Mouse (Mus musculus): ENCODE data around the gene Mgmt. TPM values are rescaled to one million over a fixed set of nuclear protein-coding genes. Genes with fewer than 3 reads are reported as not detected.

Gene Mgmt
- total RNA-seq, 2 experiments from 2014 or later, result 2.4 TPM

DNA sequence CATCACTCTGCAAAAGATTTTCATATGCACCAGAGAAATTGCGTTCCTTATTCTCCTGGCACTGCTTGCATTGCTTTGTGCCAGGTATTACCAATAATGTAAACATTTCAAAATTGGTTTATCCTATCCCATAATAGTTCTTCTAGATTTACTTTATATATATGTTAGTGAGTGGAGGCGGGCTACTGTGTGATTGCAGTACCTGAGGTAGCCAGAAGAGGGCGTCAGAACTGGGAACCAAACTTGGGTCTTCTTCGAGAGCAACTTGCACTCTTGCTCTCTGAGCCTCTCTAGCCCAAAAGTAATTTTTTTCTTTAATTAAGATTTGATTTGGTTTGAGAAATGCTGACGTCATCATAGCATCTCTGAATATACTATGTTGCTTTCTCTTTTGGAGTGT is 159.9 kb downstream of the Mgmt start:
- Histone ChIP-seq H3K27ac (no peak overlapping the region), H3K4me3 (no peak overlapping the region)
- intact Hi-C loops (cut with DNase I), result no loop called here
- no peak for DNase-seq
- TF ChIP-seq CTCF (IDR thresholded peaks at IDR 0.05), result peak; percentile 58

DNA sequence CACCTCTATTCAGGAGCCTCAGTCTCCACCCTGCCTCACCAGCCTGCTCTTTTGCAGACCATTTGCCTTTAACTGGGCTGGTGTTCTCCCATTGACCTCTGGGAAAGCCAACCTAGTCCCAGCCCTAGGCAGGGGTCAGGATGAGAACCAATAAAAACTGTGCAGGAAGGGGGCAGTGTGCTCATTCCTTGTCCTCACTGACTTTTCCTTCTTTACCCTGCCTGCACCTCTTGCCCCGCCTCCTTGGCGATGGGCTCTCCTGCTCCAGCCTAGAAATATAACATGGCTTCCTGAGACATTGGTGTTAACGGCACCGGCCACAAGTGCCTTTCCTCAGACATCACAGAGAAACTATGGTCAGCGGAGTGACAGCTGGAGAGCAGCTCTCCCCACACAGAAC is 161.7 kb downstream of the Mgmt start:
- no peak for DNase-seq
- no peak; the same call in 1 of the 2 replicates for TF ChIP-seq CTCF (IDR thresholded peaks at IDR 0.05)
- no peak overlapping the region for H3K27ac ChIP-seq
- intact Hi-C loops (cut with DNase I), result no loop called here
- no peak overlapping the region for H3K4me3 ChIP-seq

DNA sequence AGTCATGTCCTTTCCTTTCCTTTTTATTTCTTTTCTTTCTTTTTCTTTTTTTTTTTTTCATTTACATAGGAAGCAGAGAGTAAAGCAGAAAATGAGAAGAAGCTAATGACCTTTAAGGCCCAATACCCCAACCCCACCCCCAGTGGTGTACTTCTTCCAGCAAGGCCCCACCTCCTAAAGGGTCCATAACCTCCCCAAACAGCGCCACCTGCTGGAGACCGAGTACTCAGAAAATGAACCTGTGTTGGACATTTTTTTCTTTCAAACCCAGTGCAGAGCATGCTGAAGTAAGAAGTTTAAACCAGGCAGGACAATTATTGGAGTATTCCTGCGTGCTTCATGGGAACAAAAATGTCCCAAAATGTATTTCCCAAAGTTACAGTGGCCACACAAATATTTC is 166.1 kb downstream of the Mgmt start:
- intact Hi-C loops (cut with DNase I), result no loop called here
- DNase-seq, result no peak
- Histone ChIP-seq H3K4me3 (no peak overlapping the region), H3K27ac (no peak overlapping the region)
- TF ChIP-seq CTCF (IDR thresholded peaks at IDR 0.05), result peak; percentile 43; the same call in 1 of the 2 replicates

GRCm38 (mm10) chr7:137061109-137061508 is 166.7 kb downstream of the Mgmt start:
- DNase-seq, result no peak
- Histone ChIP-seq H3K27ac (no peak overlapping the region), H3K4me3 (no peak overlapping the region)
- no peak for TF ChIP-seq CTCF (IDR thresholded peaks at IDR 0.05)
- intact Hi-C loops (cut with DNase I), result no loop called here

- no peak overlapping the region for H3K4me3 ChIP-seq
- no peak overlapping the region for H3K27ac ChIP-seq
- no peak for TF ChIP-seq CTCF (IDR thresholded peaks at IDR 0.05)
- no peak for DNase-seq
- intact Hi-C loops (cut with DNase I), result no loop called here
Observed at GRCm38 (mm10) chr7:137064255-137064654, 169.8 kb downstream of the Mgmt start.

- no peak for TF ChIP-seq CTCF (IDR thresholded peaks at IDR 0.05)
- no peak for DNase-seq
- Histone ChIP-seq H3K27ac (no peak overlapping the region), H3K4me3 (no peak overlapping the region)
- intact Hi-C loops (cut with DNase I), result no loop called here
Observed at GRCm38 (mm10) chr7:137065408-137065807, 171.0 kb downstream of the Mgmt start.

DNA sequence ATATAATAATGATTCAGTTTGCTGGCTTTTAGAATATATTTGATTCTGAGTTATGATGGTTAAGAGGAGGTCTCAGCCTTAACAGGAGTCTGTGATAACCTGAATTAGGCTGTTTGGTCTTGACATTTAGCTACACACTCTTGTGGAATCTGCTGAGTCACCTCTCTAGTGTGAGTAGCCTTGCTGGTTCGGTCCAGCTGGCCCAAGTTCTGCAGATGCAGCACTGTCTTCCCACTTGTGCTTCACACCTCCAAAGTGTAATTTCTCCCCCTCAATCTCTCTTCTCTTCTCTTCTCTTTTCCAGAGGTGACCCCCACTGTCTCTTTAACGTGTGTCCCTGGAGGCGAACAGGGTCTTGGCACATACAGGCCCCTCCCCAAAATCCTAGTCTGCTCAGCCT is 171.8 kb downstream of the Mgmt start:
- TF ChIP-seq CTCF (IDR thresholded peaks at IDR 0.05), result no peak

GRCm38 (mm10) chr7:137066997-137067396 is 172.6 kb downstream of the Mgmt start:
- H3K27ac ChIP-seq, result no peak overlapping the region

More for the DNA sequence above, 171.8 kb downstream of the Mgmt start:
- Histone ChIP-seq H3K4me3 (no peak overlapping the region), H3K27ac (no peak overlapping the region)
- DNase-seq, result no peak
- intact Hi-C loops (cut with DNase I), result no loop called here

GRCm38 (mm10) chr7:137067758-137068157 is 173.3 kb downstream of the Mgmt start:
- intact Hi-C loops (cut with DNase I), result no loop called here
- DNase-seq, result no peak
- no peak for TF ChIP-seq CTCF (IDR thresholded peaks at IDR 0.05)
- Histone ChIP-seq H3K4me3 (no peak overlapping the region), H3K27ac (no peak overlapping the region)

More at GRCm38 (mm10) chr7:137066997-137067396, 172.6 kb downstream of the Mgmt start:
- intact Hi-C loops (cut with DNase I), result no loop called here
- H3K4me3 ChIP-seq, result no peak overlapping the region
- no peak for TF ChIP-seq CTCF (IDR thresholded peaks at IDR 0.05)
- no peak for DNase-seq

DNA sequence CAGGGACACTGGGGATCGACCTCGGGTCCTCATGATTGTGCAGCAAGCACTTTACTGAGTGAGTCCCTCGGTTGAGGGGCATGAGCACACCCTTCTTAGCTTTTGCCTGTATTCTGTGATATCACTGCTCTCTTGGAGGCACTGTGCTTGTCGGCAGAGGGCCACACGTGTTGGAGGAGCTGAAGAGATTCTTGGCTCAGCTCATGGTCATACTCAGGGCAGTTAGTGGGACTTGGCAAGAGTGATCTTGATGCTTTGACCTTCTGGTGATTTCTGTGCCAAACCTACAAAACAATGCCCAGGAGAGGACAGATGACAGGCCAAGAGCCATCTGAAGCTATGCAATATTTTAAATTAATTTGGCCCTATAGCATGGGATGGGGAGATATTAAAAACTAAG is 174.4 kb downstream of the Mgmt start:
- TF ChIP-seq CTCF (IDR thresholded peaks at IDR 0.05), result no peak
- H3K4me3 ChIP-seq, result no peak overlapping the region
- no peak overlapping the region for H3K27ac ChIP-seq
- intact Hi-C loops (cut with DNase I), result no loop called here
- DNase-seq, result peak; percentile 38

DNA sequence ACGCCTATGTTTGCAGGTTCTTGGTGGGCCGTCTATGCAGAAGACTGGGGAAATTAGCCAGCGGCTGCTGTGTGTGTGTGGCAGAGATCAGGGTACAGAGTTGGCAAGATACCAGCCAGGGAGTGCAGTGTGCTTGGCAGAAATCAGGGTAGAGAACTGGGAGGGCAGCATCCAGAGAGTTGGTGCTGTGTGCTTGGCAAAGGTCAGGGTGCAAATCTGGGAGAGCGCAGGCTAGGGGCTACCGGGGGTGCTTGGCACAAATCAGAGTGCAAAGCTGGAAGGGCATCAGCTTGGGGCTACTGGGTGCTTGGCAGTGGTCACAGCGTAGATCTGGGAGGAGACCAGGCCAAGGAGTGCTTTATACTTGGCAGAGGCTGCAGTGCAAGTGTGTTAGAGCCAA is 175.4 kb downstream of the Mgmt start:
- no peak for TF ChIP-seq CTCF (IDR thresholded peaks at IDR 0.05)
- intact Hi-C loops (cut with DNase I), result loop anchor here (10.0 kb wide), 1 partner anchor 245 kb away; the partner anchor contains the start of gene Ebf3
- DNase-seq, result peak; percentile 43

DNA sequence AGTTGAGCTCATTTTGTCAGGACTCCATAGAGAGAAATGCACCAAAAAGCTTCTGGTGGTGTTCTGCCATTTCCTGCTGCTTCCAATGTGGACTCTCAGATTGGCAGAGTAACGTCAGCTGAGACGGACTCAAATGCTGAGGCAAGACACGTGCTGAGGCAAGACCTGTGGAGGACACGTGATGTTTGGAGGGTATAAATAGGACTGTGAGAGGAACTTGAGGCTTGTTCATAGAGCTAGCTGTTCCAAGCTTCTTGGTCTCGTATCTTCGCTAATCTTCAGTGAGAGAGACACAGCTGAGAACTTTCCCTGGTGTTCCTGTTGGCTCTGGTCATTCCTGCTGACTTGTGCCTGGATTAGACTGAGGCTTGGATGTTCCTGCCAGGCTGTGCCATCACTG is 176.9 kb downstream of the Mgmt start:
- no peak overlapping the region for H3K4me3 ChIP-seq
- no peak for TF ChIP-seq CTCF (IDR thresholded peaks at IDR 0.05)
- intact Hi-C loops (cut with DNase I), result loop anchor here (10.0 kb wide), 1 partner anchor 243 kb away; the partner anchor contains the start of gene Ebf3
- no peak for DNase-seq
- H3K27ac ChIP-seq, result 0 out of 2 replicates have a peak overlapping the region, but pooled peaks have one; percentile 24

More for the DNA sequence above, 175.4 kb downstream of the Mgmt start:
- H3K4me3 ChIP-seq, result no peak overlapping the region
- H3K27ac ChIP-seq, result no peak overlapping the region

DNA sequence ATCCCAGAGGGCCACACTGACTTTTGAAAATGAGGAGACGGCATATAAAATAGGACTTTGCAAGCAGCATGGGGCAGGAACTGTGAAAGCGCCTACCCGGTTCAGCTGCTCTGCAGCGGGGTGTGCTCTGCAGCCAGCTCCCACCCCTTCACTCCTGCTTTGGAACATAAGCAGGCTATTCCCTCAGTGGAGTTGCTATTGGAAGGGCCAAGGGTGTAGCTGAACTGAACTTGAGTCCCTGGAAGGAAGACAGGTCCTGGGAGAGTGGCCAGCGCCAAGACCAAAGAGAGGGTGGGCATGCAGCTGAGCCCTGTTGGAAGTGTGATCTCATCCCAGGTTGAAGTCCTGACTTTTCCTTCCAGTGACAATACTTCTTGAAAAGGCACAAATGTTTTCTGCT is 179.5 kb downstream of the Mgmt start:
- Histone ChIP-seq H3K4me3 (no peak overlapping the region), H3K27ac (peak overlapping the region; percentile 46; the same call in 1 of the 2 replicates)
- DNase-seq, result peak; percentile 80
- intact Hi-C loops (cut with DNase I), result loop anchor here (10.0 kb wide), 1 partner anchor 241 kb away; the partner anchor contains the start of gene Ebf3
- no peak for TF ChIP-seq CTCF (IDR thresholded peaks at IDR 0.05)

GRCm38 (mm10) chr7:137074324-137074723 is 179.9 kb downstream of the Mgmt start:
- H3K27ac ChIP-seq, result peak overlapping the region; percentile 17; the same call in 1 of the 2 replicates
- no peak overlapping the region for H3K4me3 ChIP-seq
- no peak for DNase-seq
- TF ChIP-seq CTCF (IDR thresholded peaks at IDR 0.05), result no peak
- intact Hi-C loops (cut with DNase I), result loop anchor here (10.0 kb wide), 1 partner anchor 240 kb away; the partner anchor contains the start of gene Ebf3

All from gastrocnemius, adult 2 months (tissue).